Mouse (Mus musculus) intestine, embryonic 16.5 days (tissue): Measurements from ENCODE around the gene Pmm1. TPM values are rescaled to one million over a fixed set of nuclear protein-coding genes. Genes with fewer than 3 reads are reported as not detected.
"Not testable (repeated sequence)": the region's sequence is repeated elsewhere in the genome, so short reads cannot be mapped to it uniquely, and the experiment has no call there.

Experiments
- ATAC-seq: fragments of 200-750 bp; cut with Nextera tagmentation; 2 replicates; pipeline ENCODE4 v1.8.0; 2017; ENCODE audit warnings: moderate TSS enrichment, moderate library complexity
- H3K27ac ChIP-seq: fragments of 300-500 bp; sonication (generic); 2 replicates; pipeline ENCODE4 v1.5.1; 2014; ENCODE audit warnings: mild to moderate bottlenecking, low read length
- H3K27me3 ChIP-seq: fragments of 300-500 bp; sonication (generic); replicated peaks from 2 replicates; pipeline ENCODE4 v1.6.1; 2014; ENCODE audit warnings: low read length, control low read depth, mixed read lengths; ENCODE audit not compliant: control insufficient read depth, insufficient read depth
- H3K36me3 ChIP-seq: fragments of 300-500 bp; sonication (generic); 2 replicates; pipeline ENCODE4 v1.6.1; 2014; ENCODE audit warnings: low read length, control low read depth; ENCODE audit not compliant: control insufficient read depth, insufficient read depth
- H3K4me1 ChIP-seq: fragments of 300-500 bp; sonication (generic); 2 replicates; pipeline ENCODE4 v1.6.1; 2014; ENCODE audit warnings: low read length, control low read depth, mixed read lengths; ENCODE audit not compliant: control insufficient read depth, insufficient read depth
- H3K4me2 ChIP-seq: fragments of 300-500 bp; sonication (generic); 2 replicates; pipeline ENCODE4 v1.6.1; 2014; ENCODE audit warnings: low read depth, low read length, control low read depth
- H3K4me3 ChIP-seq: fragments of 300-500 bp; sonication (generic); 2 replicates; pipeline ENCODE4 v1.5.1; 2014; ENCODE audit warnings: mild to moderate bottlenecking, low read length
- H3K9ac ChIP-seq: fragments of 300-500 bp; sonication (generic); 2 replicates; pipeline ENCODE4 v1.6.1; 2014; ENCODE audit warnings: low read depth, low read length
- H3K9me3 ChIP-seq: fragments of 300-500 bp; sonication (generic); 2 replicates; pipeline ENCODE4 v1.6.1; 2016; ENCODE audit warnings: low read length, control low read depth; ENCODE audit not compliant: control insufficient read depth
- WGBS: fragments of 180-500 bp; shearing (Covaris S2); extraction: QIAGEN DNeasy Blood & Tissue Kit; methylation state at CpG from one replicate; pipeline ENCODE4 v1.1.7; 2014; 5-methylcytosine and 5-hydroxymethylcytosine counted together
- polyA plus RNA-seq: library from polyadenylated mRNA; unstranded; fragments of >200 nt; fragmentation: Nextera tagmentation; extraction: Ambion mirVana; gene quantifications from 2 replicates; pipeline ENCODE4 v1.2.1, GENCODE M21; 2015

The Pmm1 gene
- polyA plus RNA-seq, 1 experiment from 2014 or later = 21.5 TPM

- H3K27ac ChIP-seq = no peak overlapping the region
- 58% methylated on average over 2 of the region's 2 CpGs for WGBS
These were observed 48.2 kb downstream of the Pmm1 start for GRCm38 (mm10) chr15:81912498-81912897.

GRCm38 (mm10) chr15:81908767-81909166, 52.0 kb downstream of the Pmm1 start:
- ATAC-seq, H3K4me1 ChIP-seq, H3K9me3 ChIP-seq, H3K4me3 ChIP-seq, H3K9ac ChIP-seq, H3K27me3 ChIP-seq, H3K4me2 ChIP-seq, H3K27ac ChIP-seq: not testable (repeated sequence)
- 84% methylated on average over 4 of the region's 4 CpGs for WGBS
- peaks cover 43% of the 10 kb centered on the region for H3K36me3 ChIP-seq

More at GRCm38 (mm10) chr15:81912498-81912897, 48.2 kb downstream of the Pmm1 start:
- Histone ChIP-seq H3K9ac (no peak overlapping the region), H3K9me3 (no peaks in the 10 kb centered on the region), H3K27me3 (no peaks in the 10 kb centered on the region), H3K4me1 (no peaks in the 10 kb centered on the region), H3K4me3 (no peak overlapping the region), H3K4me2 (no peak overlapping the region), H3K36me3 (peaks cover 51% of the 10 kb centered on the region)
- ATAC-seq = no peak

GRCm38 (mm10) chr15:81907953-81908352, 52.8 kb downstream of the Pmm1 start:
- Histone ChIP-seq H3K36me3 (peaks cover 41% of the 10 kb centered on the region), H3K4me3 (no peak overlapping the region), H3K9me3 (no peaks in the 10 kb centered on the region), H3K4me2 (no peak overlapping the region), H3K9ac (no peak overlapping the region), H3K27me3 (no peaks in the 10 kb centered on the region), H3K27ac (no peak overlapping the region), H3K4me1 (no peaks in the 10 kb centered on the region)
- no peak for ATAC-seq
- WGBS = 86% methylated on average over 8 of the region's 8 CpGs

- H3K4me2 ChIP-seq = no peak overlapping the region
- WGBS = 45% methylated on average over 2 of the region's 2 CpGs
- no peak for ATAC-seq
- no peaks in the 10 kb centered on the region for H3K4me1 ChIP-seq
- no peaks in the 10 kb centered on the region for H3K27me3 ChIP-seq
- H3K9ac ChIP-seq = no peak overlapping the region
- H3K9me3 ChIP-seq = no peaks in the 10 kb centered on the region
- peaks cover 34% of the 10 kb centered on the region for H3K36me3 ChIP-seq
- H3K4me3 ChIP-seq = no peak overlapping the region
- no peak overlapping the region for H3K27ac ChIP-seq
These were observed 55.8 kb downstream of the Pmm1 start for GRCm38 (mm10) chr15:81904939-81905338.

Other genes starting within 250 kb of the Pmm1 start
- 11.7 and 12.0 TPM in 2 replicates for gene Zc3h7b, start 215.9 kb downstream of the Pmm1 start, polyA plus RNA-seq
- gene Rangap1, start 215.4 kb downstream of the Pmm1 start, polyA plus RNA-seq = 81.1 and 90.4 TPM in 2 replicates
- gene Tef, start 158.5 kb downstream of the Pmm1 start, polyA plus RNA-seq = 12.5 and 14.5 TPM in 2 replicates
- gene Tob2, start 102.1 kb downstream of the Pmm1 start, polyA plus RNA-seq = 25.3 and 28.6 TPM in 2 replicates
- gene Phf5a, start 89.0 kb downstream of the Pmm1 start, polyA plus RNA-seq = 119 and 122 TPM in 2 replicates
- 288 and 307 TPM in 2 replicates for gene Aco2, start 88.6 kb downstream of the Pmm1 start, polyA plus RNA-seq
- 83.9 and 85.0 TPM in 2 replicates for gene Polr3h, start 34.7 kb downstream of the Pmm1 start, polyA plus RNA-seq
- 11.2 and 12.4 TPM in 2 replicates for gene Csdc2, start 24.2 kb downstream of the Pmm1 start, polyA plus RNA-seq
- gene 1700029P11Rik, start 19.6 kb upstream of the Pmm1 start, polyA plus RNA-seq = not detected in 2 replicates
- gene Xrcc6, start 26.9 kb upstream of the Pmm1 start, polyA plus RNA-seq = 72.1 and 78.4 TPM in 2 replicates
- 17.1 and 19.6 TPM in 2 replicates for gene Desi1, start 72.9 kb upstream of the Pmm1 start, polyA plus RNA-seq
- 215 and 246 TPM in 2 replicates for gene Snu13, start 86.7 kb upstream of the Pmm1 start, polyA plus RNA-seq
- not detected in 2 replicates for gene 4930407I10Rik, start 98.2 kb upstream of the Pmm1 start, polyA plus RNA-seq
- not detected in 2 replicates for gene Mei1, start 109.1 kb upstream of the Pmm1 start, polyA plus RNA-seq
- gene Ccdc134, start 167.0 kb upstream of the Pmm1 start, polyA plus RNA-seq = 9.8 and 11.6 TPM in 2 replicates
- 138 and 141 TPM in 2 replicates for gene Srebf2, start 186.3 kb upstream of the Pmm1 start, polyA plus RNA-seq